Mouse (Mus musculus): ENCODE measurements at regions not wholly inside any gene's neighbourhood (a gene's known extent, or its start where the extent isn't known, plus 50 kb on each side); places are given as distances from the start of the nearest gene placed in this dataset.

- DNase-seq: no peak
These were observed 362.0 kb upstream of the Klf4 start for GRCm38 (mm10) chr4:55894116-55894885.

- DNase-seq: no peak
These were observed 359.4 kb upstream of the Klf4 start for GRCm38 (mm10) chr4:55891656-55892055.

- no peak for DNase-seq
These were observed 355.3 kb upstream of the Klf4 start for GRCm38 (mm10) chr4:55887581-55887980.

GRCm38 (mm10) chr4:55882541-55882940 lies 350.3 kb upstream of the Klf4 start:
- no peak for DNase-seq

- no peak for DNase-seq
These were observed 343.0 kb upstream of the Klf4 start for GRCm38 (mm10) chr4:55875304-55875703.

GRCm38 (mm10) chr4:55874875-55875274 lies 342.6 kb upstream of the Klf4 start:
- DNase-seq: no peak

- no peak for DNase-seq
These were observed 342.0 kb upstream of the Klf4 start for GRCm38 (mm10) chr4:55874276-55874675.

- no peak for DNase-seq
These were observed 327.8 kb upstream of the Klf4 start for GRCm38 (mm10) chr4:55860055-55860454.

- DNase-seq: no peak
These were observed 327.0 kb upstream of the Klf4 start for GRCm38 (mm10) chr4:55859211-55859761.

GRCm38 (mm10) chr4:55851430-55851829 lies 319.2 kb upstream of the Klf4 start:
- DNase-seq: no peak

- DNase-seq: no peak
These were observed 318.8 kb upstream of the Klf4 start for GRCm38 (mm10) chr4:55851027-55851426.

- no peak for DNase-seq
These were observed 311.6 kb upstream of the Klf4 start for GRCm38 (mm10) chr4:55843727-55844401.

- no peak for DNase-seq
These were observed 306.3 kb upstream of the Klf4 start for GRCm38 (mm10) chr4:55838568-55838967.

GRCm38 (mm10) chr4:55824047-55824760 lies 291.9 kb upstream of the Klf4 start:
- peak in 1 of 2 experiments; percentile 8 for DNase-seq

- DNase-seq: no peak
These were observed 291.3 kb upstream of the Klf4 start for GRCm38 (mm10) chr4:55823583-55823982.

GRCm38 (mm10) chr4:55817035-55817818 lies 285.0 kb upstream of the Klf4 start:
- DNase-seq: no peak

GRCm38 (mm10) chr4:55815832-55816231 lies 283.6 kb upstream of the Klf4 start:
- DNase-seq: no peak

GRCm38 (mm10) chr4:55812846-55813245 lies 280.6 kb upstream of the Klf4 start:
- no peak for DNase-seq

GRCm38 (mm10) chr4:55811656-55812055 lies 279.4 kb upstream of the Klf4 start:
- DNase-seq: no peak

GRCm38 (mm10) chr4:55808501-55808900 lies 276.2 kb upstream of the Klf4 start:
- DNase-seq: no peak

GRCm38 (mm10) chr4:55806799-55807198 lies 274.5 kb upstream of the Klf4 start:
- DNase-seq: no peak

- no peak for DNase-seq
These were observed 273.2 kb upstream of the Klf4 start for GRCm38 (mm10) chr4:55805255-55806051.
